Mouse (Mus musculus) left cerebral cortex, adult 2 months (tissue): ENCODE measurements at regions not wholly inside any gene's neighbourhood (a gene's known extent, or its start where the extent isn't known, plus 50 kb on each side); places are given as distances from the start of the nearest gene placed in this dataset.

Experiments used
- DNase-seq, 2 experiments: peaks; one replicate each; pipeline ENCODE4 v3.0.0; 2021 to 2022; ENCODE audit warnings: low spot score in 2 of 2, mixed read lengths in 1 of 2; ENCODE audit errors: extremely low spot score in 1 of 2
- H3K27ac ChIP-seq: fragments of 200-600 bp; 2 replicates; pipeline ENCODE4 v1.8.1; 2022
- H3K4me3 ChIP-seq: fragments of 200-600 bp; 2 replicates; pipeline ENCODE4 v1.8.1; 2022
- CTCF ChIP-seq: fragments of 200-600 bp; IDR thresholded peaks from 2 replicates; pipeline ENCODE4 v1.8.1; 2022; ENCODE audit warnings: antibody characterized with exemption, mild to moderate bottlenecking, moderate library complexity
- intact Hi-C: fragments of 180-260 bp; cut with DNase I; formaldehyde crosslinking; loops from one replicate; pipeline ENCODE4 v1.15.1; 2025

GRCm38 (mm10) chr13:94710574-94711172, 78.0 kb upstream of the Tbca start:
- intact Hi-C loops: no loop called here
- Histone ChIP-seq H3K27ac (no peak overlapping the region), H3K4me3 (no peak overlapping the region)
- no peak for DNase-seq
- no peak for TF ChIP-seq CTCF

- intact Hi-C loops: no loop called here
- no peak for TF ChIP-seq CTCF
- no peak for DNase-seq
- Histone ChIP-seq H3K27ac (no peak overlapping the region), H3K4me3 (no peak overlapping the region)
These were observed 75.3 kb upstream of the Tbca start for GRCm38 (mm10) chr13:94713451-94713850.

GRCm38 (mm10) chr13:94721625-94722024, 67.1 kb upstream of the Tbca start:
- no peak overlapping the region for H3K27ac ChIP-seq
- no peak for TF ChIP-seq CTCF
- no peak for DNase-seq
- no peak overlapping the region for H3K4me3 ChIP-seq
- intact Hi-C loops: no loop called here
